Mouse (Mus musculus) urinary bladder, postnatal 25 days (tissue): ENCODE data around the gene Nlgn1.
"Not testable (repeated sequence)": the region's sequence is repeated elsewhere in the genome, so short reads cannot be mapped to it uniquely, and the experiment has no call there.

Experiments used
- DNase-seq: peaks from one replicate; pipeline ENCODE4 v3.0.0; 2022; ENCODE audit warnings: low spot score

Gene Nlgn1

DNA sequence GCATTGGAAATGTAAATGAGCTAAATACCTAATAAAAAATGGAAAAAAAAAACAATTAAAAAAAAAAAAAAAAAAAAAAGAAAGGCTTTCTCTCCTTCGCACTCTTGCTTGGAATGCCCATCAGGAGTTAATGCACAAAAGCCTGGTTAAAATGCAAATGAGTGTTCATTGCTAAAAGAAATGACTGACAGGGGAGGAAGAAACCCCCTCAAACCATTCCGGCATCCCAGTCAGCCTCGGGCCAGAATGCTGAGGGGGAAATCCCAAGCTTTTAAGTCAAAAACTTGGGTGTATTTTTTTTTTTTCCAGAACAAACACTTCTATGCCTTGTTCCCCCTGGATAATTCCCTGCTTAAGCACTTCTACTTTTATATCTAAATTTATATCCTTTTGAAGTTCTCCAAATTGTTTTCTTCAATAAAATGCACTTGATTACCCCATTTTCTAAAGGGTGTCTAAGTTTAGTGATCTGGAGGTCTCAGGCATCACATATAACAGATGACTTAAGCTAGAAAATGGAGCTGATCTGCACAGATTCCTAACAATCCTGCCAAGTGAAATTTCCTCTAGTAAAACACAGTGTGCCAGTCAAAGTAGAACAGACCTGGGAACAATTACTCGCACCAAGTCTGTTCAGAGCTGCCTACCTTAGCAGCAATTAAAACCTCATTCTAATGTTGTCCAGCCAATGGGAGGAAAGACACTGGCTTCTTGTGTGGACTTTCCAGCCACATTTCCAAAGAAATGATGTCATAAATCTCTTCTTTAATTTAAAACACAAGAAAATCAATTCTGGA, 686.2 kb downstream of the Nlgn1 start:
- DNase-seq: no peak

GRCm38 (mm10) chr3:25629198-25629597, 703.1 kb downstream of the Nlgn1 start:
- no peak for DNase-seq

- DNase-seq: no peak
Measured at GRCm38 (mm10) chr3:25606597-25606996, 725.7 kb downstream of the Nlgn1 start.

DNA sequence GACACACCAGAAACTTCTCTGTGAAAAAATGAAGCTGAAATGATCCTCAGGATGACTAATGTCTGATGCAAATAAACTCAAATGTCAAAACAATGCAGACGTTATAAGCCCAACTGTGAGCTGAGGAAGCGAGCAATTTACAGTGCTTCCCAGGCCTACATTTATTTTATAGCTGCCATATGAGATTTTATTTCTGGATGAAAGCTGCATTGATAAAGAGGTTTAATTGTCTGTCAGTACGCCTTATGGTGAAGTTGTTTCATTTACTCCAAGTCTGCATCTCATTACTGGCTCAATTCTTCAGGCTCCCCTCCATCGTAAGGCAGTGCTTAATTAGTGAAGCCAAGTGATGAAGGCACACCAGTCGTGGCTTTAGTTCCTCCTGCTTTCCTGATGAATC, 734.7 kb downstream of the Nlgn1 start:
- no peak for DNase-seq

DNA sequence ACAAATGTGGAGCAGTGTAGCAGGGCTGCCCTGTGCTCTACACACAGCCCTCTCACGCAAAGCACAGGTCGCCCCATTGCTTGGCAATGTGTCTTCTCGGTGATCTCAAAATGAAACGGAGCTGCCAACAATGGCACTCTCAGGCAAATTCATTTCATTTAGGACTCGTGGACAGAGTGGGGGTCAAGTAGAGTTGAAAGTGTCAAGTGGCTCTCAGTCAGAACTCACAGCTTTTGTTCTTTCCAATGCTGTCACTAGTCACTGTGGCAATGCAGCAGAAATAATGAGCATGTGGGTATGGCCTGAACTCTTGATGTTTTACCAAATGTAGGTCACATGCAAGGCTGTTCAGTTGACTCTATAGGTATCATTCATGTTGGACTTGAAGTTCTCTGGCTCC, 756.7 kb downstream of the Nlgn1 start:
- DNase-seq: no peak

DNA sequence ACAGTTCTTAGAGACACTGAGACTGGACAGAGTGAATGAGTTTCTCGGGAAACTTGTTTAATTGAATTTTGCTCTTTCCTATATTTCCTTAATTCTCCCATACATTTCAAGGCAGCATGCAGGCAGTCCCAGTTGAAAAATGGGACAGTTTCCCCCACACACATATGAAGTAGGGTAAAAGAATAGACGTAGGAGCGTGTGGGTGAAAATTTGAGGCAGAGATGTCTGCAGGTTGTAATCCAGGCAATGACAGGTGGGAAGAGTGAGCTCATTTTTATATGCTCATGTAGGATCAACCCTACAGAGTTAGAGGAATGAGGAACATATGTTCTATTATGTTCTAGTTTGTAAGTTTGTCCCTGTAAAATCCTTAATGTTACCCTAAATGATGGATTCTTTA, 757.4 kb downstream of the Nlgn1 start:
- no peak for DNase-seq

- DNase-seq: not testable (repeated sequence)
Measured at GRCm38 (mm10) chr3:25558513-25558912, 773.7 kb downstream of the Nlgn1 start.

GRCm38 (mm10) chr3:25549097-25549496, 783.2 kb downstream of the Nlgn1 start:
- not testable (repeated sequence) for DNase-seq

- not testable (repeated sequence) for DNase-seq
Measured at GRCm38 (mm10) chr3:25524236-25524635, 808.0 kb downstream of the Nlgn1 start.

DNA sequence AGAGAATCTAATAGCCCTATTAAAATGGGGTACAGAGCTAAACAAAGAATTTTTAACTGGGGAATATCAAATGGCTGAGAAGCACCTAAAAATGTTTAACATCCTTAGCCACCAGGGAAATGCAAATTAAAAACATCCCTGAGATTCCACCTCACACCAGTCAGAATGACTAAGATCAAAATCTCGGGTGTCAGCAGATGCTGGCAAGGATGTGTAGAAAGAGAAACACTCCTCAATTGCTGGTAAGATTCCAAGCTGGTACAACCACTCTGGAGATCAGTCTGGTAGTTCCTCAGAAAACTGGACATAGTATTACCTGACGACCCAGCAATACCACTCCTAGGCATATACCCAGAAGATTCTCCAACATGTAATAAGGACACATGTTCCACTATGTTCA, 869.2 kb downstream of the Nlgn1 start:
- no peak for DNase-seq

- no peak for DNase-seq
Measured at GRCm38 (mm10) chr3:25456250-25456860, 875.9 kb downstream of the Nlgn1 start.

DNA sequence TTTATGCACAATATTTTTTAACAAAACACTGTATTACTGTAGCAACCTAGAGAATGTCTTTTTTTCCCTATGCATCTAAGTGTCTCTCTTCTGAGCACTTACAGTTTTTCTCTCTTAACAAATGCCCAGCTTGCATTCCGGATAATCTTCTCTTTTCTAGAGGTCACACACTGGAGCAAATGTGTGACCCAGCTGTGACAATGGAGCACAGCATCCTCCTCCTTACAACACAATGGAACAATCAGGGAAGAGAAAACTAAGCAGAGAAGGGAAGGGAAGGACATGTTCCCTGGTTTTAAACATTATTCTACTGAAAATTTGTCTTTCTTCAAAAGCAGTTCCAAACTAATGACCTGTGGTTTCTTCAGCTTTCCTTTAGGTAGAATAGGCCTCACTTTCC, 879.9 kb downstream of the Nlgn1 start:
- DNase-seq: no peak

DNA sequence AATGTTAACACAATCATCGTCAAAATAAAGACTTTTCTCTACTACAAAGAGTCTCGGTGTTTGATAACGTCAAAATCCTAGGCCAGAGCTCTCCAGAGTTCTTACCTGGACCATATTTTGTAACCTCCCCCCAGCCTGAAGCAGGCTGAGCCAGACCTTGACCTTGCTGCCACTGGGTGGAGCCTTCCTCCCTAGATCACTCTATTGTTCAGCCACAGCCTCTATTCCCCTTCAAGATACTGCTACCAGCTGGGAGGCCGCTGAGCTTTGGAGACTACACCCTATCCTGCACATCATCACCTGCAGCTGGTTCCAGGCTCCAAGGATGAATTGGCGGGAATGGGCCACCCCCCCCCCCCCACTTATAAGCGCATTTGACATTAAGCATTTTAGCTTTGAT, 881.8 kb downstream of the Nlgn1 start:
- DNase-seq: no peak

- DNase-seq: no peak
Measured at GRCm38 (mm10) chr3:25449356-25449755, 882.9 kb downstream of the Nlgn1 start.

- DNase-seq: no peak
Measured at GRCm38 (mm10) chr3:25447181-25447580, 885.1 kb downstream of the Nlgn1 start.

DNA sequence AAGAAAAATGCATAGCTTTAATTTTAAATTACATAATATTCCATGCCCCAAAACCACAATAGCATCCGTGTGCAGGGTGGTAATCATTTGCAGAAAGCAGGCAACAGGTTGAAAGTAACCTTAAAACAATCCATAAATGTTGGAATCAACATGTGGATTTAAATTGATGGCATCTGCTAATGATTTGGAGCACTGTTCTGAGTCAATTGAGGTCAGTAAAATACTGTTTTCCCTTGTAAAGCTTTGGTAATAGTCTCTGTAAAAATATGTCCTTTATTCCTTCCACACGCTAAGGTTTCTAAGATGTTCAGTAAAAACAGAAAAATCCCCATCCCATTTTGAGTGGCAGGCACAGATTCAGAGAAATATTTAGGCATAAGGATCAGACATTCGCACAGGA, 888.6 kb downstream of the Nlgn1 start:
- no peak for DNase-seq

DNA sequence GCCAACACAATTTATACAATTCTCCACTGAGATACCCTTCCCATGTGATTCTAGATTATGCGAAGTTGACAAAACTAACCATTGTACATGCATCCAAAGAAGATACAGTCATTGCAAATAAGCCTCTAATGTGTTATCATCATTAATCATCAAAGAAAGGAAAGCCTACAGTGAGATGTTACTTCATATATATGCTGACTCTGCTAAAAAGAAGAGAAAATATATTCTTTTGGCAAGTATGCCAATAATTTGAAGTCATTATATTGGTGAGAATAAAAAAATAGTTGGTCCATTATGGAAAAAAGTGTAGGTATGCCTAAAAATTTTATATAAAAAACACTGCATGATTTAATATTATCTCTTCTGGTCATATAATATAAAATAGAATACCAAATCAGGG, 889.6 kb downstream of the Nlgn1 start:
- DNase-seq: no peak

- no peak for DNase-seq
Measured at GRCm38 (mm10) chr3:25426931-25427330, 905.3 kb downstream of the Nlgn1 start.

- no peak for DNase-seq
Measured at GRCm38 (mm10) chr3:25412003-25412402, 920.3 kb downstream of the Nlgn1 start.
